Mouse (Mus musculus): ENCODE results near the gene Fcna.

DNA sequence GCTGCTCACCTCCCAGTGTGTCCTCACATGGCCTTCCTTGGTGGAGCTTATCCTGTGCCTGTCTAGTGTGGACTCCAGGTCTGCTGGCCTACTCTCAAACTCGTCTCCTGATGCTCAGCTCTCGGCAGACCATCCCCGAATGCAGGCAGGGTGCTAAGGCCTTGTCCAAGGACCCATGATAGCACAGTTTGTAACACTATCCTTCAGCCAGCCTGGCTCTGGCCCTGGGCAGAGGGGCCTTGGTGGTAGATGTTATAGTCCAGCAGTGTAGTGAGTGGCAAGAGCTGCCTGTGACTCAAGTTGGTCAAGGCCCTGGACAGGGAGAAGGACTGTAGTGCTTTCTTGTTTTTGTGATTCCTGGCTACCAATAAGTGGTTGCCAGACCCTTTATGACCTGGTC lies 5.8 kb upstream of the Fcna start:
- no peak for TF ChIP-seq POLR2A (IDR thresholded peaks at IDR 0.05; ENCODE audit: control insufficient read depth, extremely low read depth, insufficient read depth, low read length, poor library complexity)
- TF ChIP-seq CTCF (IDR thresholded peaks at IDR 0.05; ENCODE audit: borderline replicate concordance, control insufficient read depth, extremely low read depth, insufficient read depth, low read length, poor library complexity), result no peak

Data from thymus, adult 2 months (tissue).